Mouse (Mus musculus): ENCODE results near the gene Ptgis. TPM values are rescaled to one million over a fixed set of nuclear protein-coding genes. Genes with fewer than 3 reads are reported as not detected.

The Ptgis gene
- polyA plus RNA-seq, 1 experiment: 4.3 TPM

GRCm38 (mm10) chr2:167201463-167202291, 38.7 kb downstream of the Ptgis start:
- peaks cover 2% of the 10 kb centered on the region; the same call in 1 of the 2 replicates for H3K4me1 ChIP-seq (ENCODE audit: control insufficient read depth, insufficient read depth, insufficient read length, low read length)
- H3K27ac ChIP-seq (replicated peaks; ENCODE audit: low read depth, low read length): no peak overlapping the region
- no peak overlapping the region for H3K4me3 ChIP-seq (ENCODE audit: insufficient read depth, low read depth, low read length)

DNA sequence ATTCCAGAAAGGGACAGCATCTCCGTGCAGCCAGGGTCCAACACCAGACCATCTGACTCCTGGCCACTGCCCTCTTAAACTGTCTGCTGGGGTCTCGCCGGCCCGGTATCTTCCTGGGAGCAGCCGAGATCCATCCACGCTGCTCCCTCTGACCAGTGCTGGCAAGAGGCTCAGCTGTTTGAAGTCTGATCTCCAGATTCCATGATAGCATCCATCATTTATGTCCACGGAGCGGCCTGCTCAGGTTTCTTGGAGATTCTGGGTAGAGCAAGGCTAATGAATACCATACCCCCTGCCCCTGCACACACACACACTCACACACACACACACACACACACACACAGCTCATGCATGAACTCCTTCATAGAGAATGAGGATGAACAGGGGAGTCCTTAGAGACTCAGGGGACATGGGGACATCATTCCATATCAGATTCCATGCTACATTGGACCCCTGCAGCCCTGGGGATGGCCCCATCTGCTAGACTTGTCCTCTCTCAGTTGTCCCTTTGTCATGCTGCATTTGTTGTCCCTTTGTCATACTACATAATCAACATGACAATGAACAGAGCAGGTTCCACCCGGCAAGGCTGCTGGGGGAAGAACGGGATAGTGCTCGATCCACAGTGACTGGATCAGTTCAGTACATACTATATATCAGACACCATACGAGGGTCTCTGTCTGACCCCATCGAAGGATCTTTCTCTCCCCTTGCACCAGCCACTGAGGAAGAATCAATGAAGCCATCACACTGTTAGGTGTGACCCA, 41.6 kb downstream of the Ptgis start:
- Histone ChIP-seq H3K27ac (replicated peaks; ENCODE audit: low read depth, low read length) (no peak overlapping the region), H3K4me3 (ENCODE audit: insufficient read depth, low read depth, low read length) (no peak overlapping the region), H3K4me1 (ENCODE audit: control insufficient read depth, insufficient read depth, insufficient read length, low read length) (0 out of 2 replicates have a peak, but pooled peaks cover 2% of the 10 kb centered on the region)

- peaks cover 11% of the 10 kb centered on the region; the same call in 1 of the 2 replicates for H3K4me1 ChIP-seq (ENCODE audit: control insufficient read depth, insufficient read depth, insufficient read length, low read length)
- H3K4me3 ChIP-seq (ENCODE audit: insufficient read depth, low read depth, low read length): no peak overlapping the region
- H3K27ac ChIP-seq (replicated peaks; ENCODE audit: low read depth, low read length): no peak overlapping the region
Observed at GRCm38 (mm10) chr2:167193361-167193760, 47.0 kb downstream of the Ptgis start.

- H3K4me1 ChIP-seq (ENCODE audit: control insufficient read depth, insufficient read depth, insufficient read length, low read length): peaks cover 16% of the 10 kb centered on the region
- peak within 1 kb of the TSS; percentile 63 for H3K4me3 ChIP-seq (ENCODE audit: insufficient read depth, low read depth, low read length)
- H3K27ac ChIP-seq (replicated peaks; ENCODE audit: low read depth, low read length): peak within 1 kb of the TSS; percentile 0
Observed at GRCm38 (mm10) chr2:167190076-167190399, 50.4 kb downstream of the Ptgis start, which contains the start of gene Kcnb1. Kcnb1 (minus strand) TSS chr2:167190155.

DNA sequence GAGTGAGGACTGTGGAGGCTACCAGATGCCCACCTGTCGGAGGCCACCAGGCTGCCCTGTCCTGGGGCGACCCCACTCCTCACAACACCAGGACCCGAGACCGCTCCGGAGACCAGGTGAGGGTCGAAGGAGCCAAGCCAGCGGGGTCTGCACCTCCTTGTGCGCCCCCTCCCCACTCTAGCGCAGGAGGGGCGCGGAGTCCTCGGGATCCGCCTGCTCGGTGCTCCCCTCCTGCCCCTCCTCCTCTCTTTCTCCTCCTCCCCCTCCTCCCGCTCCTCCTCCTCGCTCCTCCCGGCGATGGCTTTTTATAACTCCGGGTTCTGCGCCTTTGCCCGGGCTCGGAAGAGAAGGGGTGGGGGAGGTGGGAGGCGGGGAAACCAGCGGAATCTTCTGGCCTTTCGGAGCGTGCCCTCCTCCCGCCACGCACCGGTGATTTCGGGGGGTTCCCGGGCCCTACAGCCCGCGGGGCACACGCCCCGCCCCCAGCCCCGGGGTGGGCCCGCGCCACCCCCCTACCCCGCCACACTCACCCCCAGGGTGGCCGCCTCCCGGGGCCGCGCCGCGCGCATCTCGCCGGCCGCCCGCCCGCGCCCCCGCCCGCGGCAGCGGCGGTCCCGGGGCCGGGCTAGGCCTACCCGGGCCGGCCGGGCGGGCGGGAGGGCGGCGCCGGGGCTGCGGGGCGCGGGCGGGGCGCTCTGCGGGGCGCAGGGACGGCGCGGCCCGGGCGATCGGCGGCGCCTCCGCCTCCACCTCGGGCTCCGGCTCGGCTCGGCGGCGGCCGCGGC, 50.9 kb downstream of the Ptgis start:
- H3K4me3 ChIP-seq (ENCODE audit: insufficient read depth, low read depth, low read length): peak overlapping the region; percentile 63
- peaks cover 16% of the 10 kb centered on the region for H3K4me1 ChIP-seq (ENCODE audit: control insufficient read depth, insufficient read depth, insufficient read length, low read length)
- H3K27ac ChIP-seq (replicated peaks; ENCODE audit: low read depth, low read length): no peak overlapping the region

- H3K4me3 ChIP-seq (ENCODE audit: insufficient read depth, low read depth, low read length): peak overlapping the region; percentile 63
- H3K27ac ChIP-seq (replicated peaks; ENCODE audit: low read depth, low read length): no peak overlapping the region
- H3K4me1 ChIP-seq (ENCODE audit: control insufficient read depth, insufficient read depth, insufficient read length, low read length): peaks cover 16% of the 10 kb centered on the region
Observed at GRCm38 (mm10) chr2:167188315-167189207, 51.8 kb downstream of the Ptgis start.

GRCm38 (mm10) chr2:167187119-167187518, 53.3 kb downstream of the Ptgis start:
- H3K27ac ChIP-seq (replicated peaks; ENCODE audit: low read depth, low read length): no peak overlapping the region
- H3K4me1 ChIP-seq (ENCODE audit: control insufficient read depth, insufficient read depth, insufficient read length, low read length): peaks cover 16% of the 10 kb centered on the region
- H3K4me3 ChIP-seq (ENCODE audit: insufficient read depth, low read depth, low read length): 0 out of 2 replicates have a peak overlapping the region, but pooled peaks have one; percentile 3

GRCm38 (mm10) chr2:167186544-167186943, 53.9 kb downstream of the Ptgis start:
- Histone ChIP-seq H3K4me3 (ENCODE audit: insufficient read depth, low read depth, low read length) (0 out of 2 replicates have a peak overlapping the region, but pooled peaks have one; percentile 3), H3K4me1 (ENCODE audit: control insufficient read depth, insufficient read depth, insufficient read length, low read length) (peaks cover 16% of the 10 kb centered on the region), H3K27ac (replicated peaks; ENCODE audit: low read depth, low read length) (no peak overlapping the region)

DNA sequence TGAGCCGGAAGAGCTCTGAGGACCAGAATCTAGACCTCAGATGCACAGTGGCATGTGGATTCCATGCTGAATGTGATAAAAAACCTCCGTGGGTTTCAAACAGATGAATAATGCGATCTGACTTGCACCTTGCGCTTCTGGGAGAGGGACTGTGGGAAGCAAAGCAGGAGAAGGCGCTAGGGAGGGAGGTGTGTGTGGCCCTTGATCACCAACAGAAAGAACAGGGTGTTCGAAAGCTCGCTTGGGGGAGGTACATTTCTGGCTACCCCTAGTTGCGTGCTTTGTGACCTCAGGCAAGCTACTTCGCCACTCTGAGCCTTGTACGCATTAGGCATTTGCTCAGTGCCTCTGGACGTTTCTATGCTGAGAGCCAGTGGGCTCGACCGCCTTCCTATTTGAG, 54.4 kb downstream of the Ptgis start:
- H3K4me1 ChIP-seq (ENCODE audit: control insufficient read depth, insufficient read depth, insufficient read length, low read length): peaks cover 12% of the 10 kb centered on the region
- no peak overlapping the region for H3K4me3 ChIP-seq (ENCODE audit: insufficient read depth, low read depth, low read length)
- H3K27ac ChIP-seq (replicated peaks; ENCODE audit: low read depth, low read length): no peak overlapping the region

DNA sequence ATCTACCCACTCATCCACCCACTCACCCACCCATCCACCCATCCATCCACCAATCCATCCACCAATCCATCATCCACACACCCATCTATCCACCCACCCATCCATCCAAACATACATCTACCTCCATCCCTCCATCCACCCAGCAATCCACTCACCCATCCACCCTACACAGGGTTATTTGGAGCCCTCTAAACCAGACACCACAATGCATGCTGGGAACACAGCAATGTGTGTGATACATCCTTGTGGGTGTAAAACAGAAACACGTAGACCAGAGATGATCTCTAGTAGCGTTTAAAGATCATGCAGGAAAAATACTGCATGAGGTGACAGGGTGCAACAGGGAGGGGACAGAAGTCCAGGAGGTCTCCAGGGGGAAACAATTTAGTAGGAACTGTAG, 55.0 kb downstream of the Ptgis start:
- no peak overlapping the region for H3K4me3 ChIP-seq (ENCODE audit: insufficient read depth, low read depth, low read length)
- H3K27ac ChIP-seq (replicated peaks; ENCODE audit: low read depth, low read length): no peak overlapping the region
- H3K4me1 ChIP-seq (ENCODE audit: control insufficient read depth, insufficient read depth, insufficient read length, low read length): peaks cover 8% of the 10 kb centered on the region; the same call in 1 of the 2 replicates

- H3K4me1 ChIP-seq (ENCODE audit: control insufficient read depth, insufficient read depth, insufficient read length, low read length): no peaks in the 10 kb centered on the region; the same call in 1 of the 2 replicates
- no peak overlapping the region for H3K4me3 ChIP-seq (ENCODE audit: insufficient read depth, low read depth, low read length)
Observed at GRCm38 (mm10) chr2:167181662-167182389, 58.6 kb downstream of the Ptgis start.

GRCm38 (mm10) chr2:167181096-167181495, 59.3 kb downstream of the Ptgis start:
- Histone ChIP-seq H3K27ac (replicated peaks; ENCODE audit: low read depth, low read length) (no peak overlapping the region), H3K4me3 (ENCODE audit: insufficient read depth, low read depth, low read length) (no peak overlapping the region), H3K4me1 (ENCODE audit: control insufficient read depth, insufficient read depth, insufficient read length, low read length) (no peaks in the 10 kb centered on the region; the same call in 1 of the 2 replicates)

More at GRCm38 (mm10) chr2:167181662-167182389, 58.6 kb downstream of the Ptgis start:
- no peak overlapping the region for H3K27ac ChIP-seq (replicated peaks; ENCODE audit: low read depth, low read length)

GRCm38 (mm10) chr2:167179301-167179700, 61.1 kb downstream of the Ptgis start:
- Histone ChIP-seq H3K27ac (replicated peaks; ENCODE audit: low read depth, low read length) (no peak overlapping the region), H3K4me3 (ENCODE audit: insufficient read depth, low read depth, low read length) (no peak overlapping the region)

More at GRCm38 (mm10) chr2:167179301-167179700, 61.1 kb downstream of the Ptgis start:
- peaks cover 5% of the 10 kb centered on the region for H3K4me1 ChIP-seq (ENCODE audit: control insufficient read depth, insufficient read depth, insufficient read length, low read length)

Measured in brown adipose tissue, adult 24 weeks (tissue).